Mouse (Mus musculus) heart, embryonic 13.5 days (tissue): Measurements from ENCODE around the gene Ccdc85c. TPM values are rescaled to one million over a fixed set of nuclear protein-coding genes. Genes with fewer than 3 reads are reported as not detected.

Experiments
- ATAC-seq: fragments of 200-750 bp; cut with Nextera tagmentation; 2 replicates; pipeline ENCODE4 v1.8.0; 2017; ENCODE audit warnings: moderate TSS enrichment; ENCODE audit not compliant: insufficient number of reproducible peaks, low FRiP score, low TSS enrichment; ENCODE audit errors: extremely low read depth
- H3K27ac ChIP-seq: fragments of 300-500 bp; sonication (generic); replicated peaks from 2 replicates; pipeline ENCODE4 v1.5.1; 2015; ENCODE audit warnings: moderate library complexity, mild to moderate bottlenecking, inconsistent platforms
- H3K27me3 ChIP-seq: fragments of 300-500 bp; sonication (generic); replicated peaks from 2 replicates; pipeline ENCODE4 v1.6.1; 2015; ENCODE audit warnings: mild to moderate bottlenecking, inconsistent platforms
- H3K36me3 ChIP-seq: fragments of 300-500 bp; sonication (generic); 2 replicates; pipeline ENCODE4 v1.6.1; 2015; ENCODE audit warnings: mild to moderate bottlenecking, inconsistent platforms
- H3K4me1 ChIP-seq: fragments of 300-500 bp; sonication (generic); 2 replicates; pipeline ENCODE4 v1.6.1; 2015; ENCODE audit warnings: inconsistent platforms
- H3K4me2 ChIP-seq: fragments of 300-500 bp; sonication (generic); 2 replicates; pipeline ENCODE4 v1.6.1; 2015; ENCODE audit warnings: inconsistent platforms, mild to moderate bottlenecking, moderate library complexity
- H3K4me3 ChIP-seq: fragments of 300-500 bp; sonication (generic); 2 replicates; pipeline ENCODE4 v1.5.1; 2015; ENCODE audit warnings: moderate library complexity, mild to moderate bottlenecking, inconsistent platforms
- H3K9ac ChIP-seq: fragments of 300-500 bp; sonication (generic); 2 replicates; pipeline ENCODE4 v1.6.1; 2015; ENCODE audit warnings: inconsistent platforms, mild to moderate bottlenecking, moderate library complexity
- H3K9me3 ChIP-seq: fragments of 300-500 bp; sonication (generic); 2 replicates; pipeline ENCODE4 v1.6.1; 2016; ENCODE audit warnings: inconsistent platforms
- WGBS: fragments of 180-500 bp; shearing (Covaris S2); methylation state at CpG from one replicate; pipeline ENCODE4 v1.1.7; 2015; ENCODE audit warnings: mixed read lengths; 5-methylcytosine and 5-hydroxymethylcytosine counted together
- polyA plus RNA-seq: library from polyadenylated mRNA; unstranded; fragments of >200 nt; fragmentation: Nextera tagmentation; extraction: Ambion mirVana; gene quantifications from 2 replicates; pipeline ENCODE4 v1.2.1, GENCODE M21; 2015

Ccdc85c gene
- polyA plus RNA-seq, 1 experiment from 2014 or later = 4.9 TPM

- WGBS = 88% methylated on average over 11 of the region's 11 CpGs
- H3K4me2 ChIP-seq = no peak overlapping the region
- H3K9ac ChIP-seq = no peak overlapping the region
These were observed 79.5 kb downstream of the Ccdc85c start for GRCm38 (mm10) chr12:108195761-108196160.

DNA sequence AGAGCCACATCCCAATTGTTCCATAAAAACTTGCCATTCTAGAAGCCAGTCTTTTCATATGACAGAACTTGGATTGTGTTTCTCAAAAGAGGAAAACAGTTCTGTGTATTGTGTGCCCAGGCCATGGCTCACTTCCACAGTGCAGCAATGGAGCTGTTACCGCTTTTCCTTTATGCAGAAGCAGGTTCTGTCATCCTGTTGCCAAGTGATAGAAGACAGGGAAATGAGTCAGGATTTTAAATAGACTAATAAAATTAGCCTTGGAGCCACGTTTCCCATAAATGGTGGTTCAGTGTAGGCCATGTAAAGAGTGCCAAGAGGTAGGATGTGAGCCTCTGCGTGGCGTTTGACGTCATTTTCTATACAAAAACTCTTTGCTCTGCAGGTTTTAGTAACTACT, 81.3 kb downstream of the Ccdc85c start:
- Histone ChIP-seq H3K27me3 (no peaks in the 10 kb centered on the region), H3K9me3 (no peaks in the 10 kb centered on the region), H3K4me2 (no peak overlapping the region), H3K4me1 (no peaks in the 10 kb centered on the region), H3K27ac (no peak overlapping the region), H3K36me3 (peaks cover 98% of the 10 kb centered on the region), H3K4me3 (no peak overlapping the region), H3K9ac (no peak overlapping the region)
- no peak for ATAC-seq
- WGBS = 91% methylated on average over 5 of the region's 5 CpGs

More at GRCm38 (mm10) chr12:108195761-108196160, 79.5 kb downstream of the Ccdc85c start:
- Histone ChIP-seq H3K4me3 (no peak overlapping the region), H3K27me3 (no peaks in the 10 kb centered on the region), H3K36me3 (peaks cover 98% of the 10 kb centered on the region), H3K4me1 (no peaks in the 10 kb centered on the region), H3K27ac (no peak overlapping the region), H3K9me3 (no peaks in the 10 kb centered on the region)
- no peak for ATAC-seq

DNA sequence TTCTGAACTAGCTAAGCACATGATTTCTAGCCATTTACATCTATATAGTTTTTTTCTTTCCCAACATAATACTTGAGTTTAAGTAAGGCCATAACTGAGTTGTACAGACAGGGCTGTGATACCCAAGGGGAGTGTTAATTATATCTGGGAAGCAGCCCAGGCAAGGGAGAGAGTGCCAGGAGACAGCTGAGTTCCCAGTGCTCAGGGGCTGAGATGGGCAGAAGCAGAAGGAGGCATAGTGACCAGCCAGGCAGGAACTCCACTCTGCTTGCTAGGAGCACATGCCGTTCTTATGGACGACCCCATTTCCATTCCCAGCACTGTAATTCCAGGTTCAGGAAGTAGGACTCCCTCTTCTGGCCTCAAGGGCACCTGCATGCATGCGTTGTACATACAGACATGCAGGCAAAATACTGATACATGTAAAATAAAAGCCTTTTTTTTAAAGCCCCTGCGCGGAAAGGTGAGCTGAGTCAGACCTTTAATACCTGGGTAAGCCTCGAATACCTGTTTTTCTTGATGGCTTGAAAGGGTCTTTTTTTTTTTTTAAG, 87.6 kb downstream of the Ccdc85c start:
- H3K9ac ChIP-seq = no peak overlapping the region
- no peaks in the 10 kb centered on the region for H3K4me1 ChIP-seq
- H3K4me2 ChIP-seq = no peak overlapping the region
- H3K36me3 ChIP-seq = peaks cover 88% of the 10 kb centered on the region
- WGBS = 89% methylated on average over 6 of the region's 6 CpGs
- H3K4me3 ChIP-seq = no peak overlapping the region
- no peak overlapping the region for H3K27ac ChIP-seq
- H3K27me3 ChIP-seq = no peaks in the 10 kb centered on the region
- ATAC-seq = no peak
- H3K9me3 ChIP-seq = no peaks in the 10 kb centered on the region

- Histone ChIP-seq H3K27me3 (no peaks in the 10 kb centered on the region), H3K4me3 (no peak overlapping the region), H3K4me1 (peaks cover 25% of the 10 kb centered on the region), H3K9me3 (no peaks in the 10 kb centered on the region), H3K4me2 (no peak overlapping the region), H3K27ac (no peak overlapping the region), H3K9ac (no peak overlapping the region), H3K36me3 (peaks cover 43% of the 10 kb centered on the region)
- 87% methylated on average over 6 of the region's 6 CpGs for WGBS
- ATAC-seq = no peak
These were observed 93.5 kb downstream of the Ccdc85c start for GRCm38 (mm10) chr12:108181716-108182115.

DNA sequence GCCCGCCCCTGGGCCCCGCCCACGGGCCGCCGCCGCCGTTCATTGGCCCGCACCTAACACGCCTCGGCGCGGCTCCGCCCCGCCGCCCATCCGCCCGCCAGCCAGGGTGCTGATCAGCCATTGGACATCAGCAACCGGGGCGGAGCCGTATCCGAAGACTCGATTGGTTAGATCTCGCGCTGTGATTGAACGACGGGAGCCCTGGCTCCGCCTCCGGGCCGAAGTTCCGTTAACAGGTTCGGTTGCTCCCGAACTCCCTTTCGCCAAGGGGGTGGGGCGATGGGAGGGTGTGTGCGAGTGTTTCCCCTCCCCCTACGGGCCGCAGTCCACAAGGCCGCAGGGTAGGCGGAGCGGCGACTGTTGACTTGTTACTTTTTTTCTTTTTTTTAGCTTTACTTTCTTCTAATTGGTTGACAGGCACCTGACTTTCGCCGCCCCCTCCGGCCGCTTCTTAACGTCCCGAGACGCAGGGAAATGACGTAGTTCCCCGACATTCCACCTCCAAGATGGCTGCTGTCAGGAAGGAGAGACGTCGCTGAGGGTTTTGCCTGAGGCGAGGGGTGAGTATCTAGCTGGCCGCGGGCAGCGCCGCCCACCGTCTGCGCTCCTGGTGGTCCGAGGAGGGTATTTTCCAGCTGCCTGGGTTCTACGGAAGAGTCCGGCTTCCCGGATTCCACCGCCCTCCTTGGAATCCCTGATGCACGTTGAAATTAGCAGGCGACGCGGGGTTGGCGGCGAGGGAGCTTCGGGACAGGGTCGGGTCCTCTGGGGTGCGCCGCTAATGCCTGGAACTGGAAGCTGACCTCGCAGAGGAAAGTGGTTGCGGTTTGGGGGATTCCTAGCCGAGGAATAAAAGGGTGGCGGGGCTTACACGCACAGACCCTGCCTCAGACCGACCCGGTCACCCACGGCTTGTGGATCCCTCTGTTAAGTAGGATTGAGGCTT, 95.6 kb downstream of the Ccdc85c start, which contains the start of gene Ccnk:
Gene Ccnk (plus strand): TSS at position 259 of the 946 bp plus-strand sequence.
- peak within 1 kb of the TSS; percentile 95 for H3K4me2 ChIP-seq
- peak; percentile 97 for ATAC-seq
- H3K9me3 ChIP-seq = no peaks in the 10 kb centered on the region
- H3K27ac ChIP-seq = peak within 1 kb of the TSS; percentile 87
- peak within 1 kb of the TSS; percentile 68 for H3K4me3 ChIP-seq
- H3K27me3 ChIP-seq = no peaks in the 10 kb centered on the region
- H3K9ac ChIP-seq = peak within 1 kb of the TSS; percentile 97
- peaks cover 43% of the 10 kb centered on the region for H3K4me1 ChIP-seq
- H3K36me3 ChIP-seq = peaks cover 29% of the 10 kb centered on the region
- under 1% methylated on average over 82 of the region's 82 CpGs for WGBS

DNA sequence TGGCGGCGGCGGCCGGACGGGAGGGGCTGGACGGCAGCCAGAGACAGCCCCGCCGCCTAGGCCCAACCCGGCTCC, 96.1 kb downstream of the Ccdc85c start, which contains the start of gene Setd3:
Gene Setd3 (minus strand): TSS at position 69 of the 75 bp plus-strand sequence.
- ATAC-seq = no peak
- Histone ChIP-seq H3K4me1 (peaks cover 44% of the 10 kb centered on the region), H3K36me3 (peaks cover 24% of the 10 kb centered on the region), H3K27ac (peak within 1 kb of the TSS; percentile 87), H3K4me3 (peak within 1 kb of the TSS; percentile 68), H3K9ac (peak within 1 kb of the TSS; percentile 97), H3K27me3 (no peaks in the 10 kb centered on the region), H3K9me3 (no peaks in the 10 kb centered on the region), H3K4me2 (peak within 1 kb of the TSS; percentile 95)
- WGBS = 0% methylated on average over 9 of the region's 9 CpGs

GRCm38 (mm10) chr12:108178331-108179245, 96.6 kb downstream of the Ccdc85c start:
- peak; percentile 14 for ATAC-seq
- Histone ChIP-seq H3K4me3 (peak overlapping the region; percentile 68), H3K4me1 (peaks cover 44% of the 10 kb centered on the region), H3K27ac (peak overlapping the region; percentile 87), H3K9me3 (no peaks in the 10 kb centered on the region), H3K36me3 (peaks cover 21% of the 10 kb centered on the region), H3K9ac (peak overlapping the region; percentile 92), H3K27me3 (no peaks in the 10 kb centered on the region), H3K4me2 (peak overlapping the region; percentile 86)
- under 1% methylated on average over 102 of the region's 103 CpGs for WGBS

DNA sequence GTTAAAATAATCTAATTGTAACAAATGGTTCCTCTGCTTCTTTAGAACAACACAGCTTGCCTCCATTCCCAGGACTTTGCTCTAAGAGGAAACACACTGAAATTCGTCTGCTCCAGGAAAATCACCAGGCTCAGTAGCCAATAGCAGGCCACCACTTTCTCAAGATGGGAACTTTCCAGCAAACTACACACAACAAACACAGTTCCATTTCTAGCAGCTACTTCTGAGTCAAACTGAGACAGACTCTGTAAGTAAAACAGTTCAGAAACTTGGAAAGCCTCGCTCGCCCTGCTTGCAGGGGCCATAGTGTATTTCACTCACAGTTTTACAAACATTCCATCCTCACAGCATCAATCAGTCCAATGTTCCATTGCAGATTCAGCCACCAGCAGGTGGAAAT, 98.9 kb downstream of the Ccdc85c start:
- Histone ChIP-seq H3K27ac (no peak overlapping the region), H3K9ac (no peak overlapping the region), H3K36me3 (no peaks in the 10 kb centered on the region), H3K4me2 (no peak overlapping the region), H3K9me3 (no peaks in the 10 kb centered on the region), H3K4me1 (peaks cover 64% of the 10 kb centered on the region), H3K27me3 (no peaks in the 10 kb centered on the region), H3K4me3 (no peak overlapping the region)
- ATAC-seq = no peak
- WGBS = 81% methylated on average over 3 of the region's 3 CpGs

- H3K4me3 ChIP-seq = no peak overlapping the region
- no peak overlapping the region for H3K9ac ChIP-seq
- H3K4me1 ChIP-seq = peaks cover 62% of the 10 kb centered on the region
- H3K9me3 ChIP-seq = no peaks in the 10 kb centered on the region
- 65% methylated on average over 8 of the region's 8 CpGs for WGBS
- no peak for ATAC-seq
- H3K36me3 ChIP-seq = no peaks in the 10 kb centered on the region
- H3K4me2 ChIP-seq = no peak overlapping the region
- no peak overlapping the region for H3K27ac ChIP-seq
- no peaks in the 10 kb centered on the region for H3K27me3 ChIP-seq
These were observed 100.4 kb downstream of the Ccdc85c start for GRCm38 (mm10) chr12:108174606-108175505.

DNA sequence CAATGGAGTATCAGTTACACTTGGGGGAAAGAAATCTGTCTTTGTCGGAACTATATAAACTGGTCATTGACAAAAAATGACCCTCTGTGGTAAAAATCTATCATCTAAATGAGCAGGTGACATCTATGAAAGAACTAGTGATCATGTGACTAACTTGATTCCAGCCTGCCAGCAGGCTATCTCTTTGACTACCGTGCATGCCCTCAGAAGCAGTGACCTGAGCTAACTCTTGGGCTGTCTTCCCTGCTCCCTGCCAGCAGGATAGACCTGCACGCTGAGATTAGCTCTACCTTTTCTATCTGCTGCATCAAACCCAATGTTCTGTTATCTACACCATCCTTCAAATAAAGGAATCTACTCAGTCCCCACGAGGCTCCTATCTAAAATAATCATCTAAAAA, 102.6 kb downstream of the Ccdc85c start:
- 59% methylated on average over 4 of the region's 4 CpGs for WGBS
- H3K36me3 ChIP-seq = no peaks in the 10 kb centered on the region
- H3K27me3 ChIP-seq = no peaks in the 10 kb centered on the region
- no peak overlapping the region for H3K27ac ChIP-seq
- no peak overlapping the region for H3K4me3 ChIP-seq
- no peak overlapping the region for H3K4me2 ChIP-seq
- no peak for ATAC-seq
- H3K4me1 ChIP-seq = peaks cover 75% of the 10 kb centered on the region
- H3K9ac ChIP-seq = no peak overlapping the region
- H3K9me3 ChIP-seq = no peaks in the 10 kb centered on the region
